In genomic region chr19:4012432-4013022, GRCm38 (mm10) we compare ENCODE assay signal across 8 mouse cellular contexts. TPM values are rescaled to one million over a fixed set of nuclear protein-coding genes. Genes with fewer than 3 reads are reported as not detected.
DNase-seq lines count a peak whose midpoint lies in the region; ATAC-seq and TF ChIP-seq lines count a peak whose summit lies in the region.

Gene Ndufv1 (minus strand): TSS chr19:4012806.

- H3K9ac ChIP-seq in hindbrain, embryonic 13.5 days, result peak within 1 kb of the TSS; percentile 88

- H3K4me3 ChIP-seq in hindbrain, embryonic 13.5 days, result peak within 1 kb of the TSS; percentile 80

- WGBS in hindbrain, embryonic 13.5 days, result under 1% methylated on average over 45 of the region's 45 CpGs

- POLR2A ChIA-PET in Patski (lab: Charles Lee), result interaction anchor here (2.9 kb wide), 1 partner anchor 12 kb away, joined by 14 read pairs; the partner anchor contains the start of genes Gm49405 and Nudt8

- in situ Hi-C loops in Patski (cut with MboI; ENCODE audit: low pct_unique_long_range_greater_than_20kb), result no loop called here

- no peaks in the 10 kb centered on the region for H3K27me3 ChIP-seq in Patski
- no peaks in the 10 kb centered on the region for H3K27me3 ChIP-seq in hindbrain, embryonic 13.5 days

- peak; percentile 94 for ATAC-seq in Patski
- ATAC-seq in hindbrain, embryonic 13.5 days (ENCODE audit: low FRiP score), result peak; percentile 100

- H3K4me1 ChIP-seq in hindbrain, embryonic 13.5 days (replicated peaks), result peaks cover 14% of the 10 kb centered on the region

- peak within 1 kb of the TSS; percentile 75 for H3K4me2 ChIP-seq in hindbrain, embryonic 13.5 days

- no peaks in the 10 kb centered on the region for H3K9me3 ChIP-seq in hindbrain, embryonic 13.5 days

- peaks cover 33% of the 10 kb centered on the region for H3K36me3 ChIP-seq in hindbrain, embryonic 13.5 days

- peak; percentile 98 for DNase-seq in Patski (ENCODE audit: low read depth, low spot score)
- DNase-seq in cerebellum, postnatal 14 days, result peak; percentile 96 to 98
- DNase-seq in frontal cortex, postnatal 14 days (ENCODE audit: low spot score in 2 of 2), result peak; percentile 96 to 98
- DNase-seq in layer of hippocampus, postnatal 25 days (ENCODE audit: extremely low spot score in 1 of 2, low spot score in 1 of 2), result peak; percentile 85 to 87
- peak; percentile 99 for DNase-seq in lung, postnatal 25 days (ENCODE audit: low spot score)
- DNase-seq in retina, embryonic 14.5 days (ENCODE audit: low spot score), result peak; percentile 99
- peak; percentile 91 for DNase-seq in thymus, postnatal 4 days

- H3K27ac ChIP-seq in hindbrain, embryonic 13.5 days, result peak within 1 kb of the TSS; percentile 79

- CTCF ChIA-PET in Patski (lab: Charles Lee), result interaction anchor here (0.8 to 3.1 kb wide), 16 partner anchors 10 to 96 kb away, joined by 3 to 31 read pairs (median 5); partner anchors contain the start of genes Acy3, Aldh3b1, Aldh3b3 and Doc2g

- TF ChIP-seq CTCF in Patski (IDR thresholded peaks at IDR 0.05), result no peak

RNA-seq across cellular contexts. Expression of gene Ndufv1, which starts in this region (rescaled TPM):
- 231 TPM for polyA plus RNA-seq in Patski (2021)
- 220 and 241 TPM in 2 replicates for polyA plus RNA-seq in hindbrain, embryonic 13.5 days (2015; fragmentation: Nextera tagmentation; extraction: Ambion mirVana)
- 100 to 1,000 TPM; 222 to 263 TPM for total RNA-seq in layer of hippocampus, postnatal 25 days (2021)

Comparison
In these comparisons a context has a peak if more than half of its experiments do, and no peak if none do; other contexts are left out.
1. Peak in every context shown above with its lines: DNase-seq, ATAC-seq, H3K4me3 ChIP-seq and H3K27ac ChIP-seq.